Mouse (Mus musculus): ENCODE measurements around the gene Shld2.

The Shld2 gene

GRCm38 (mm10) chr14:34310234-34310965 lies at the start of gene Shld2, which contains the start of gene Glud1:
Shld2 (minus strand) TSS chr14:34310493.
Glud1 (plus strand) TSS chr14:34310727.
- peak; percentile 74 for DNase-seq (ENCODE audit: low read depth)

- no peak for DNase-seq (ENCODE audit: low read depth)
These were observed 49.5 kb upstream of the Shld2 start for GRCm38 (mm10) chr14:34359676-34360244.

GRCm38 (mm10) chr14:34357671-34358455 lies 47.6 kb upstream of the Shld2 start:
- DNase-seq (ENCODE audit: low read depth), result no peak

GRCm38 (mm10) chr14:34355301-34355700 lies 45.0 kb upstream of the Shld2 start, which contains the start of gene Fam25c:
Fam25c (minus strand) TSS chr14:34355433.
- DNase-seq (ENCODE audit: low read depth), result no peak

- DNase-seq (ENCODE audit: low read depth), result no peak
These were observed 44.2 kb upstream of the Shld2 start for GRCm38 (mm10) chr14:34354456-34354855.

- no peak for DNase-seq (ENCODE audit: low read depth)
These were observed 43.0 kb upstream of the Shld2 start for GRCm38 (mm10) chr14:34353326-34353725.

- no peak for DNase-seq (ENCODE audit: low read depth)
These were observed 42.2 kb upstream of the Shld2 start for GRCm38 (mm10) chr14:34352523-34352922.

- no peak for DNase-seq (ENCODE audit: low read depth)
These were observed 41.4 kb upstream of the Shld2 start for GRCm38 (mm10) chr14:34351660-34352059.

GRCm38 (mm10) chr14:34349007-34349406 lies 38.7 kb upstream of the Shld2 start:
- no peak for DNase-seq (ENCODE audit: low read depth)

GRCm38 (mm10) chr14:34348301-34348700 lies 38.0 kb upstream of the Shld2 start:
- no peak for DNase-seq (ENCODE audit: low read depth)

- no peak for DNase-seq (ENCODE audit: low read depth)
These were observed 36.8 kb upstream of the Shld2 start for GRCm38 (mm10) chr14:34347084-34347483.

GRCm38 (mm10) chr14:34345771-34346566 lies 35.7 kb upstream of the Shld2 start:
- DNase-seq (ENCODE audit: low read depth), result no peak

GRCm38 (mm10) chr14:34344361-34344760 lies 34.1 kb upstream of the Shld2 start:
- no peak for DNase-seq (ENCODE audit: low read depth)

GRCm38 (mm10) chr14:34343078-34343477 lies 32.8 kb upstream of the Shld2 start:
- DNase-seq (ENCODE audit: low read depth), result no peak

- no peak for DNase-seq (ENCODE audit: low read depth)
These were observed 31.7 kb upstream of the Shld2 start for GRCm38 (mm10) chr14:34341993-34342392.

- no peak for DNase-seq (ENCODE audit: low read depth)
These were observed 29.2 kb upstream of the Shld2 start for GRCm38 (mm10) chr14:34339446-34339845.

GRCm38 (mm10) chr14:34332476-34332875 lies 22.2 kb upstream of the Shld2 start:
- no peak for DNase-seq (ENCODE audit: low read depth)

GRCm38 (mm10) chr14:34331886-34332285 lies 21.6 kb upstream of the Shld2 start:
- no peak for DNase-seq (ENCODE audit: low read depth)

- DNase-seq (ENCODE audit: low read depth), result no peak
These were observed 20.4 kb upstream of the Shld2 start for GRCm38 (mm10) chr14:34330657-34331158.

GRCm38 (mm10) chr14:34327618-34328017 lies 17.3 kb upstream of the Shld2 start:
- no peak for DNase-seq (ENCODE audit: low read depth)

GRCm38 (mm10) chr14:34326606-34327005 lies 16.3 kb upstream of the Shld2 start:
- DNase-seq (ENCODE audit: low read depth), result no peak

- no peak for DNase-seq (ENCODE audit: low read depth)
These were observed 13.3 kb upstream of the Shld2 start for GRCm38 (mm10) chr14:34323576-34324085.
